In the genomic region with DNA sequence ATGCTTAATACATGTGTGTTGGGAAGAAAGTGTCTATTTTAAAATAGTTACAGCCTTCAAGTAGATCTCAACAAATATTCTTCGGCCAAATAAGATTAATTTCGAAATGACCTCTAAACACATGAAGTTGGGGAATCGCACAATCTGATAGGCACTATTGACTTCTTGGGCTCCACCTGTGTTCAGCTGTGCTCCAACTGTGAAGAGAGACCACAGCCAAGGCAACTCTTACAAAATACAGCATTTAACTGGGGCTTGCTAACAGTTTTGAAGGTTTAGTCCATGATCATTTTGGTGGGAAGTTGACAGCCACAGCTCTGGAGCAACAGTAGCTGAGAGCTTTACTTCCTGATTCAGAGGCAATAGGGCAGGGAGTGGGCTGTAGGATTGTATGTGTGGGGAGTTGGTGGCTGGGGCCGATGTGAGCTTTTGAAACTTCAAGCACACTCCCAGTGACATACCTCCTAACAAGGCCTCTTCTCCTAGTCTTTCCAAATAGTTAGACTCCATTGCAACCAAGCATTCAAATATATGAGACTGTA, we compare ENCODE assay signal across 26 mouse cellular contexts.
DNase-seq lines count a peak whose midpoint lies in the region; ATAC-seq lines count a peak whose summit lies in the region.
"Had no signal": no experiment of that assay in that cellular context is flagged by ENCODE, and none has a peak within 500 bp of the region (broad histone marks: within the 10 kb centered on the region; RNA-seq: fewer than 3 reads in every experiment).

No protein-coding gene starts in this region.

- no peak overlapping the region for H3K27ac ChIP-seq in heart, embryonic 10.5 days
- H3K27ac ChIP-seq: embryonic facial prominence, embryonic 10.5 days; embryonic facial prominence, embryonic 13.5 days; forebrain, embryonic 12.5 days; forebrain, embryonic 15.5 days; hindbrain, embryonic 10.5 days; hindbrain, embryonic 13.5 days; hindbrain, postnatal 0 days had no signal

- H3K9me3 ChIP-seq in heart, embryonic 10.5 days: no peaks in the 10 kb centered on the region
- H3K9me3 ChIP-seq: embryonic facial prominence, embryonic 10.5 days; embryonic facial prominence, embryonic 13.5 days; forebrain, embryonic 12.5 days; forebrain, embryonic 15.5 days; hindbrain, embryonic 10.5 days; hindbrain, embryonic 13.5 days had no signal

- ATAC-seq in megakaryocyte, adult 5-6 weeks (ENCODE audit: poor library complexity, severe bottlenecking): peak; percentile 61
- ATAC-seq: activated CD4-positive, CD25-positive, alpha-beta regulatory T cell, adult 4 months; forebrain, embryonic 15.5 days; hindbrain, postnatal 0 days; inflammation-experienced regulatory T-cells, adult 6 months; intestine, embryonic 16.5 days had no signal

- peak; percentile 92 for DNase-seq in heart, adult 11 months
- DNase-seq in heart, postnatal 4 days: no peak
- DNase-seq in heart, adult 9 months (ENCODE audit: low spot score in 2 of 2): peak; percentile 43 to 44
- DNase-seq in heart, embryonic 10.5 days (ENCODE audit: low spot score): no peak
- DNase-seq in kidney, adult 11 months: no peak
- DNase-seq: adrenal gland, adult 8-10 months; adrenal gland, postnatal 25 days; cerebellum, adult 11-12 months; cerebellum, adult 8-10 months; cerebellum, postnatal 10 days; cerebellum, postnatal 36 days; embryo, embryonic 11 days; gastrocnemius, postnatal 25 days; kidney, adult 2 months had no signal

- no peaks in the 10 kb centered on the region for H3K36me3 ChIP-seq in heart, embryonic 10.5 days
- H3K36me3 ChIP-seq: embryonic facial prominence, embryonic 10.5 days; embryonic facial prominence, embryonic 13.5 days; forebrain, embryonic 12.5 days; forebrain, embryonic 15.5 days; hindbrain, embryonic 10.5 days; hindbrain, embryonic 13.5 days had no signal

- no peak overlapping the region for H3K4me3 ChIP-seq in heart, embryonic 10.5 days
- H3K4me3 ChIP-seq: embryonic facial prominence, embryonic 10.5 days; embryonic facial prominence, embryonic 13.5 days; erythroblast, embryonic 14.5 days; forebrain, embryonic 12.5 days; forebrain, embryonic 15.5 days; hindbrain, embryonic 10.5 days; hindbrain, embryonic 13.5 days had no signal

- no peaks in the 10 kb centered on the region for H3K27me3 ChIP-seq in heart, embryonic 10.5 days (ENCODE audit: insufficient read depth, poor library complexity, severe bottlenecking)
- H3K27me3 ChIP-seq: embryonic facial prominence, embryonic 13.5 days; forebrain, embryonic 12.5 days; forebrain, embryonic 15.5 days; hindbrain, embryonic 13.5 days had no signal

- H3K4me1 ChIP-seq in heart, embryonic 10.5 days: no peaks in the 10 kb centered on the region
- H3K4me1 ChIP-seq: embryonic facial prominence, embryonic 10.5 days; embryonic facial prominence, embryonic 13.5 days; forebrain, embryonic 12.5 days; forebrain, embryonic 15.5 days; hindbrain, embryonic 10.5 days; hindbrain, embryonic 13.5 days had no signal

- 87% methylated on average over 4 of the region's 4 CpGs for WGBS in heart, embryonic 10.5 days

Comparison
In these comparisons a context has a peak if more than half of its experiments do, and no peak if none do; other contexts are left out.
1. DNase-seq: peak in heart, adult 11 months (single experiment) and heart, adult 9 months (2 of 2); none in heart, postnatal 4 days (single experiment), heart, embryonic 10.5 days (single experiment) and kidney, adult 11 months (single experiment).